Mouse (Mus musculus) liver, embryonic 13.5 days (tissue): Measurements from ENCODE around the gene Ralgds. TPM values are rescaled to one million over a fixed set of nuclear protein-coding genes. Genes with fewer than 3 reads are reported as not detected.
A peak's percentile ranks its signal among the peaks of the same experiment; 100 is the strongest.

ENCODE experiments used
- ATAC-seq: fragments of 200-750 bp; cut with Nextera tagmentation; 2 replicates; pipeline ENCODE4 v1.8.0; 2017; ENCODE audit warnings: low read depth, mild to moderate bottlenecking, moderate number of reproducible peaks, moderate library complexity
- DNase-seq: peaks from one replicate; pipeline ENCODE4 v3.0.0; 2022
- H3K27ac ChIP-seq: fragments of 300-500 bp; sonication (generic); 2 replicates; pipeline ENCODE4 v1.5.1; 2015; ENCODE audit warnings: moderate library complexity, mild to moderate bottlenecking, inconsistent platforms
- H3K27me3 ChIP-seq: fragments of 300-500 bp; sonication (generic); 2 replicates; pipeline ENCODE4 v1.6.1; 2015; ENCODE audit warnings: mild to moderate bottlenecking, inconsistent platforms
- H3K36me3 ChIP-seq: fragments of 300-500 bp; sonication (generic); 2 replicates; pipeline ENCODE4 v1.6.1; 2015; ENCODE audit warnings: mild to moderate bottlenecking, inconsistent platforms
- H3K4me1 ChIP-seq: fragments of 300-500 bp; sonication (generic); replicated peaks from 2 replicates; pipeline ENCODE4 v1.6.1; 2015; ENCODE audit warnings: inconsistent platforms
- H3K4me2 ChIP-seq: fragments of 300-500 bp; sonication (generic); 2 replicates; pipeline ENCODE4 v1.6.1; 2015; ENCODE audit warnings: inconsistent platforms, mild to moderate bottlenecking, moderate library complexity
- H3K4me3 ChIP-seq: fragments of 300-500 bp; sonication (generic); replicated peaks from 2 replicates; pipeline ENCODE4 v1.5.1; 2015; ENCODE audit warnings: mild to moderate bottlenecking, inconsistent platforms
- H3K9ac ChIP-seq: fragments of 300-500 bp; sonication (generic); 2 replicates; pipeline ENCODE4 v1.6.1; 2015; ENCODE audit warnings: mild to moderate bottlenecking, inconsistent platforms
- H3K9me3 ChIP-seq: fragments of 300-500 bp; sonication (generic); replicated peaks from 2 replicates; pipeline ENCODE4 v1.6.1; 2016; ENCODE audit warnings: inconsistent platforms
- WGBS: fragments of 180-500 bp; shearing (Covaris S2); methylation state at CpG from one replicate; pipeline ENCODE4 v1.1.7; 2015; ENCODE audit not compliant: insufficient replicate concordance; 5-methylcytosine and 5-hydroxymethylcytosine counted together
- polyA plus RNA-seq: library from polyadenylated mRNA; unstranded; fragments of >200 nt; fragmentation: Nextera tagmentation; extraction: Ambion mirVana; gene quantifications from 2 replicates; pipeline ENCODE4 v1.2.1, GENCODE M21; 2015

Ralgds gene
- polyA plus RNA-seq, 1 experiment from 2014 or later = 1.7 TPM

DNA sequence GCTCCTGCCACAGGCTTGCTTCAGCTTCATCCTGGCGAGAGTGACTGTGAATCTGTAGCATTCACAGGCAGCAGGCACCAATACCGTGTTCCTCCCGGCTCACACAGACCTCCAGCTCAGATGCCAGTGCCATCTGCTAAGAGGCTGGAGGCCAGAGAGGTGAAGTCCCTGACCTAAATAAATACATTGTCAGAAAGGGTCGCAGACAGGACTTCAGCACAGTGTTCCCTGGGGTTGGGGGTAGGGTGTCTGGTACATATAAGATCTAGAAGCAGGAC lies 22.3 kb downstream of the Ralgds start:
- Histone ChIP-seq H3K4me1 (peaks cover 43% of the 10 kb centered on the region), H3K4me3 (no peak overlapping the region)

DNA sequence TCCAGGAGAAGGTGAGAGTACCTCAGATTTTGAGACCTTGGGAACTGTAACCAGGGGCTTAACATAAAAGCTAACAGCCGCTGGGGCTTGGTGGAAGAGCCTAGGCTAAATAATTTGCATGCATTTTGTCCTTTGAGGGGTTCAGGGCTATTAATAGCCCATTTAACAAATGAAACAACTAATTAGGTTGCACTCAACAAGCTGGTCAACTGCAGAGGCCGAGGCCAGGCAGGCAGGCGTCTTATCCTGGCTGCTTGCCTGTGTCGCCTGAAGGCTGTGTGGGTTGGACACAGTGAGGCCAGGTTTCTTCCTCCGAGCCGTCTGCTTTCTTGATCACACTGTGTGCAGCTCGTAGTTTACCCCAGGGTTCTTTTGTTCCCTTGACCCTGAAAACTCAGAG lies 22.7 kb downstream of the Ralgds start:
- Histone ChIP-seq H3K27ac (peak overlapping the region; percentile 18; the same call in 1 of the 2 replicates), H3K4me2 (no peak overlapping the region), H3K4me3 (no peak overlapping the region), H3K36me3 (no peaks in the 10 kb centered on the region), H3K27me3 (peaks cover 16% of the 10 kb centered on the region), H3K9me3 (no peaks in the 10 kb centered on the region), H3K9ac (no peak overlapping the region), H3K4me1 (peaks cover 47% of the 10 kb centered on the region)
- 58% methylated on average over 7 of the region's 7 CpGs for WGBS
- ATAC-seq = no peak
- DNase-seq = no peak

More for the DNA sequence above, 22.3 kb downstream of the Ralgds start:
- WGBS = 58% methylated on average over 4 of the region's 4 CpGs
- 0 out of 2 replicates have a peak overlapping the region, but pooled peaks have one; percentile 2 for H3K4me2 ChIP-seq
- no peaks in the 10 kb centered on the region for H3K9me3 ChIP-seq
- no peak overlapping the region for H3K9ac ChIP-seq
- no peak overlapping the region for H3K27ac ChIP-seq
- DNase-seq (no peak), ATAC-seq (no peak)
- H3K27me3 ChIP-seq = peaks cover 16% of the 10 kb centered on the region
- H3K36me3 ChIP-seq = no peaks in the 10 kb centered on the region

DNA sequence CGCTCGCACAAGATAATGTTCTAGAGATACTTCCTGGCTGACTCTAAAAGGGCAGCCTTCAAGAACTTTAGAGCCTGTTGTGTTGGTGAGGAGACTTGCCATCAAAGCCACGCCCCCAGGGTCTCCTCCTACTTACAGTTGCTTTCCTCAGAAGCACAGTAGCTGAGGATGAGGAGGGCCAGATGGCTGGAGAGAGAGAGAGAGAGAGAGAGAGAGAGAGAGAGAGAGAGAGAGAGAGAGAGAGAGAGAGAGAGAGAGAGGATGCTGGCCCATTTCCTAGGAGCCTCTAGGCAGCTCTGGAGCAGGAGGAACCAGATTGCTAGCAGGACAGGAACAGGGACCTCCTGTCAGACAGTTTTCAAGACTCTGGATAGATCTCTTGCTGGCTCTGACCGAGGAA lies 23.2 kb downstream of the Ralgds start:
- H3K9ac ChIP-seq = no peak overlapping the region
- no peak overlapping the region; the same call in 1 of the 2 replicates for H3K27ac ChIP-seq
- DNase-seq = no peak
- peaks cover 16% of the 10 kb centered on the region for H3K27me3 ChIP-seq
- H3K4me3 ChIP-seq = no peak overlapping the region
- ATAC-seq = no peak
- no peaks in the 10 kb centered on the region for H3K36me3 ChIP-seq
- no peak overlapping the region for H3K4me2 ChIP-seq
- no peaks in the 10 kb centered on the region for H3K9me3 ChIP-seq
- WGBS = 40% methylated on average over 2 of the region's 4 CpGs
- peaks cover 50% of the 10 kb centered on the region for H3K4me1 ChIP-seq

DNA sequence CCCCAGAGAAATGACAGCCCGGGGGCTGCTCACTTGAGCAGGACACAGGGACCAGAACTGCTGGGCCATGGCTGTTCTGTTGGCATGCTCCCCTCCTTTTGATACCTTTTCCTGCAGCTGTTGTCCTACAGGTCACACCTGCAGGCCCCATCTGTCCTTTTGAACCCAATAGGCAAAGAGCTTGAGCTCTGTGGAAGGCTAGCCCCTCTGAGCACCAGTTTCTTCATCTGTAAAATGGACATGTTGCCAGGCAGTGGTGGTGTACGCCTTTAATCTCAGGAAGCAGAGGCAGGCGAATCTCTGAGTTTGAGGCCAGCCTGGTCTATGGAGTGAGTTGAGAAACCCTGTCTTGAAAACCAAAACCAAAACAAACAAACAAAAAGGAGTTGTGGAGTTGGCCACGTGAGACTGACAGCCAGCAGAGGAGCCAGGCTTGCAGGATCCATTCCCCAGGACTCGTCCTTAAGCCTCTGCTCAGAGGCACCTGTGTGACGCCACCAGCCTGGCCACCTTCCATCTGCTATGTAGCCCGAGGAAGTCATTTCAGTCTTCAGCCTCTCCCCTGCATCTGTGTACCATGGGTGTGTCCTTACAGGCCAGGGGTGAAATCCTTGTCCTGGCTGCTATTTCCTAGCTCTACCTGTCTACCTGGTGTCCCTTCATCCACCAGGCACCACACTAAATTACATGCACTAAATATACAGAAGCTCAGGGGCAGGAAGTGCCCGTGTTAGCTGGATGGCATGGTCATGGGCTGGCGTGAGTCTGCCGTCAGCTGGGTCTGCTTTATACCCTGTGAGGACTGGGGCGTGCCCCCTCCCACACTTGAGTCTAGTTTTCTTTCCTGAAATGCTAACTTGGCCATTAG lies 24.1 kb downstream of the Ralgds start:
- ATAC-seq = no peak

DNA sequence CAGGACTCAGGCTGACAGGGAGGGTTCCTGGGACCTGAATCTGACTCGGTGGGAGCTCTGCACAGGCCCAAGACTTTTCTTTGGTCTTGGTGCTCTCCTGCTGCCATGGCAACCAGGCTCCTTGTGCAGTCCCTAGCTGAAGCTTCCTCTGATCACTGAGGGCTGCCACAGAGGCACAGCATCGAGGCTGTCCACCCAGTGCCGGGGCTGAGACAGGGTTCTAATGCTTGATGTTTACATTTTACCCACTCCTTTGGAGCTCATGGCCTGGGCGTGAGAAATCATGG lies 24.7 kb downstream of the Ralgds start:
- no peak overlapping the region for H3K9ac ChIP-seq
- H3K36me3 ChIP-seq = no peaks in the 10 kb centered on the region
- 50% methylated on average over 4 of the region's 4 CpGs for WGBS
- no peak for DNase-seq
- no peaks in the 10 kb centered on the region for H3K9me3 ChIP-seq
- no peak for ATAC-seq
- no peak overlapping the region for H3K4me3 ChIP-seq
- peaks cover 16% of the 10 kb centered on the region for H3K27me3 ChIP-seq
- no peak overlapping the region for H3K27ac ChIP-seq
- H3K4me2 ChIP-seq = no peak overlapping the region
- H3K4me1 ChIP-seq = peaks cover 44% of the 10 kb centered on the region

More for the DNA sequence above, 24.1 kb downstream of the Ralgds start:
- H3K4me3 ChIP-seq = no peak overlapping the region
- no peaks in the 10 kb centered on the region for H3K36me3 ChIP-seq
- DNase-seq = no peak
- WGBS = 59% methylated on average over 11 of the region's 11 CpGs
- H3K9me3 ChIP-seq = no peaks in the 10 kb centered on the region
- H3K9ac ChIP-seq = no peak overlapping the region
- peaks cover 16% of the 10 kb centered on the region for H3K27me3 ChIP-seq
- peaks cover 50% of the 10 kb centered on the region for H3K4me1 ChIP-seq
- no peak overlapping the region for H3K27ac ChIP-seq
- no peak overlapping the region for H3K4me2 ChIP-seq

DNA sequence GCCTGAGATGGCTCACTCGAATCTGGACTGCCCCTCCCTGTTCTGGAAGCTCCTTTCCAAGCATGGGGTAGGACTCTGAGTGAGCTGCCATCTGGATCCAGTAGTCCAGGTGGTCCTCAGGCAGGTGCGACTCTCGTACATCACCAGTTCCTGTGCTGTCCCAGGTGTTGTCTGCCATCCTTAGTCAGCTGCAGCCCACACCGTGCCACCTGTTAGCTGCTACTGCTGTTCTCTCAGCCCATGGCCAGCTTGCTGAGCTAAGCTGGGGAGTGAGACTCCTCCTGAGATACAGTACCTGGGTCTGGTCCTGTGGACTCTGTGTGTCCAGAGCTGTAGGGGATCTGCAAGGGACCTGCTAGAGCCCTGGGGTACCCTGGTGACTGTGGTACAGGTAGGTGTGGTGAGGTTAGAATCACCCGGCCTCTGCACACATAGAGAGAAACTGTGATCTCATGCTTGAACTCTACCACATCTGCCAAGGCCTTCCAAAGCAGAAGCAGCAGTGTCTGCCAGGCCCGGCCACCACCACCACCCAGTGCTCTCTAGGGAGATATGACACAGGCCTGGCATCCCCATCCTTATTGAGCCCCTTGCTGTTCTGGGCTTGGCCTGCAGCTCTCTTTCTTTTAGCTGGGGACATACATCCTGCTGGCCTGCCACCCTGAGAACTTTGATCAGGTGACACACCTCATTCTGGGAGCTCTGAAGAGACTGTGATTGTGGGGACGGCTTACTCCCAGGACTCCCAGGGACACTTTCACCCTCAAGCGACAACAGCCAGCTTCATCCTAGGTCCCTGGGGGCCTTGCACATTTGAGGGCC lies 25.3 kb downstream of the Ralgds start:
- Histone ChIP-seq H3K9ac (no peak overlapping the region), H3K9me3 (no peaks in the 10 kb centered on the region), H3K4me3 (no peak overlapping the region), H3K36me3 (no peaks in the 10 kb centered on the region), H3K4me2 (no peak overlapping the region), H3K27ac (no peak overlapping the region), H3K27me3 (peaks cover 16% of the 10 kb centered on the region), H3K4me1 (peaks cover 38% of the 10 kb centered on the region)
- DNase-seq (no peak), ATAC-seq (no peak)
- WGBS = 75% methylated on average over 8 of the region's 8 CpGs

DNA sequence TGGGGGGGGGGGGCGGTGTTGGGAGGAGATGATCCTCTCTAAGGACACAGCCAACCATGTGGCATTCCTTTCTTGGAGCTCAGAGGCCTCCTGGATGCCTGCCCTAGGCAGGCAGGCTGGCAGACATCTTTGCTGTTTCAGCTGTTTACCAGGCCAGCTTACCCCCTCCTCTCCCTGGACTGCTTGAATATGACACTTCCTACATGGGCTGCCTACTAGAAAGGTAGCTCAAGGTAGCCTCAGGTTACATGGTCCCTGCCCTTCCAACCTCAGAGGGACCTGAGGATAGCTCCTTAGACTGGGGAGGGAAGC lies 25.8 kb downstream of the Ralgds start:
- peaks cover 11% of the 10 kb centered on the region for H3K27me3 ChIP-seq
- no peaks in the 10 kb centered on the region for H3K9me3 ChIP-seq
- no peak overlapping the region for H3K4me2 ChIP-seq
- DNase-seq = no peak
- H3K27ac ChIP-seq = no peak overlapping the region
- no peak overlapping the region for H3K9ac ChIP-seq
- WGBS = 54% methylated on average over 1 of the region's 1 CpGs
- H3K4me3 ChIP-seq = no peak overlapping the region
- peaks cover 35% of the 10 kb centered on the region for H3K4me1 ChIP-seq
- H3K36me3 ChIP-seq = no peaks in the 10 kb centered on the region
- ATAC-seq = no peak

DNA sequence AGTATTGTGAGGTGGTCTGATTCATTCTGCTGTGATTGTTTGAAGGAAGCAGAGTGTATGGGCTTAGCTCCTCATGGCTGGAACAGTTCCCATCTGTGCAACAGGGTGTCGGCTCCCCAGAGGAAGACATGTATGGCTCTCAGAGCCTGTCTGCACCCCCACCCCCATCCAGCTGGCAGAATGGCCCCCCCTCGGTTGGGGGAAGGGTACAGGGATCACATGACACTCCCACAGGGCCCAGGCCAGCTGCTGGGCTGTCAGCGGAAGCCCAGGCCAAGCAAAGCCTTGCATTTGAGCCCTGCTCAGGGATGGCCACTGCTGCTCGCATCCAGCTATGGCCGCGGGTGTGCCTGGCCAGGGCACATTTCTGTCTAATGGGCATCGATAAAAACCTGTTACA lies 26.3 kb downstream of the Ralgds start:
- Histone ChIP-seq H3K27ac (0 out of 2 replicates have a peak overlapping the region, but pooled peaks have one; percentile 49), H3K4me1 (peaks cover 31% of the 10 kb centered on the region), H3K4me3 (no peak overlapping the region), H3K36me3 (no peaks in the 10 kb centered on the region), H3K9ac (no peak overlapping the region), H3K9me3 (no peaks in the 10 kb centered on the region), H3K4me2 (no peak overlapping the region), H3K27me3 (peaks cover 7% of the 10 kb centered on the region)
- DNase-seq (no peak), ATAC-seq (no peak)
- WGBS = 63% methylated on average over 7 of the region's 7 CpGs

DNA sequence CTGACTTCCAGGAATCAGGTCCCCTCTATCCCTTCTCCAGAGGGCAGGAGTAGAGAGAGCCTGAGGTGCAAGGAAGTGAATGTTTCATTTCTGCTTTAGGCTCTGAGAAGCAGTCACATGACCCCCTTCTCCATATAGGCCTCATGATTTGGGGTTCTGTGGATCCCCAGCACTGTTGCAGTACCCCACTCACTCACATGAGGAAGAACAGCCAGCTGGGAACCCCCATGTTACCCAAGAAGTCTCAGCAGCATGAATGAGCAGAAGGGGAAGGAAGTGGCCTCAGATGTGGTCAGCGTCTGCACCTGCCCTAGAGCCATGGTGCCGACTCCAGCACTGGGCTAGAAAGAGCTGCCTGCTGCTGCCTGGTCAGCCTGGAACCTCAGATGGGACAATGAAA lies 27.0 kb downstream of the Ralgds start:
- peak; percentile 13 for DNase-seq
- Histone ChIP-seq H3K4me3 (no peak overlapping the region), H3K4me1 (peaks cover 28% of the 10 kb centered on the region), H3K4me2 (no peak overlapping the region), H3K36me3 (no peaks in the 10 kb centered on the region; the same call in 1 of the 2 replicates), H3K27me3 (no peaks in the 10 kb centered on the region), H3K9me3 (no peaks in the 10 kb centered on the region), H3K27ac (no peak overlapping the region), H3K9ac (no peak overlapping the region)
- peak; percentile 29; the same call in 1 of the 2 replicates for ATAC-seq
- 19% methylated on average over 2 of the region's 2 CpGs for WGBS

DNA sequence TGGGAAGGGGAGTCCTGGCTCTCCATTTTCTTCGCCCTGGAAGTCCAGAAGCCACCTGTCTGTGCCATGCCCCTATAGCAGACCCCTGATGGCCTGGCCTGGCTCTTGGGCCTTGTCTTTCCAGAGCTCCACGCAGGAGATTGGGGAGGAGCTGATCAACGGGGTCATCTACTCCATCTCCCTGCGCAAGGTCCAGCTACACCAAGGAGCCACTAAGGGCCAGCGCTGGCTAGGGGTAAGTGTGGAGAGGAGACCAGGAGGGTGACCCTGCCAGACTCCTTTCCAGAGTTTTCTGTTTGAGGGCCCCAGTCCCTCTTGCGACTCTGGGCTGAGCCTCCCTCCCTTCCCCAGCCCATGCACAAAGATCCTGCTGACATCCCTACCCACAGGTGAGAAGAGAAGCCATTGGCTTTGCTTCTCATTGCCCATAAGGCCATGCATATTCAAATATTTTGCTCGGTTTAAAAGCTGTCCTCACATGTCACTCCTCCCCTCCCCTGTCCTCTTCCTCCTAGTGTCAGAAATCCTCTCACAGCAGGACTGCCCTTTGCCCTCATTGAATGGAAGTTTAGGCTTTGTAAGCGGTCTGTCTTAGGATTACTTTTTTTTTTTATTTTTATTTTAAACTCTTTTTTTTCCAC lies 27.8 kb downstream of the Ralgds start:
- Histone ChIP-seq H3K36me3 (no peaks in the 10 kb centered on the region; the same call in 1 of the 2 replicates), H3K4me2 (no peak overlapping the region), H3K4me1 (peaks cover 23% of the 10 kb centered on the region), H3K9me3 (no peaks in the 10 kb centered on the region), H3K4me3 (no peak overlapping the region), H3K9ac (no peak overlapping the region), H3K27me3 (no peaks in the 10 kb centered on the region), H3K27ac (no peak overlapping the region)
- 62% methylated on average over 8 of the region's 8 CpGs for WGBS
- ATAC-seq (no peak), DNase-seq (no peak)

DNA sequence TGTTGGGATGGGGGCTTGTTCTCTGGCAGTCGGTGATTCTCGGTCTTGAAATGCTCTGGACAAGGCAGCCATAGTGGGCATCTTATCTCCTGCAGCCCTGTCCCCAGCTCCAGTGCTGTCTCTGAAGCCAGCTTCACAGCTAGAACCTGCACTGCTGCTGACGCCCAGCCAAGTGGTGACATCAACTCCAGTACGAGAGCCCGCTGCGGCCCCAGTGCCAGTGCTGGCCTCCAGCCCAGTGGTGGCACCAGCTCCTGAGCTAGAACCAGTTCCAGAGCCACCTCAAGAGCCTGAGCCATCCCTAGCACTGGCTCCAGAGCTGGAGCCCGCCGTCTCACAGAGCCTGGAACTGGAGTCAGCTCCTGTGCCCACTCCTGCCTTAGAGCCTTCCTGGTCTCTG lies 31.0 kb downstream of the Ralgds start:
- H3K36me3 ChIP-seq = no peaks in the 10 kb centered on the region; the same call in 1 of the 2 replicates
- no peak for ATAC-seq
- WGBS = 78% methylated on average over 8 of the region's 8 CpGs

More for the DNA sequence above, 31.0 kb downstream of the Ralgds start:
- no peak overlapping the region for H3K4me2 ChIP-seq
- no peak overlapping the region for H3K27ac ChIP-seq
- DNase-seq = no peak
- no peaks in the 10 kb centered on the region for H3K27me3 ChIP-seq
- no peaks in the 10 kb centered on the region for H3K9me3 ChIP-seq
- no peak overlapping the region for H3K9ac ChIP-seq
- H3K4me1 ChIP-seq = peaks cover 16% of the 10 kb centered on the region
- H3K4me3 ChIP-seq = no peak overlapping the region
